Mouse (Mus musculus): ENCODE measurements around the gene Tnfrsf11a.
"Not testable (repeated sequence)": the region's sequence is repeated elsewhere in the genome, so short reads cannot be mapped to it uniquely, and the experiment has no call there.

Tnfrsf11a gene

GRCm38 (mm10) chr1:105786731-105787357 lies 6.3 kb downstream of the Tnfrsf11a start:
- no peak for DNase-seq

DNA sequence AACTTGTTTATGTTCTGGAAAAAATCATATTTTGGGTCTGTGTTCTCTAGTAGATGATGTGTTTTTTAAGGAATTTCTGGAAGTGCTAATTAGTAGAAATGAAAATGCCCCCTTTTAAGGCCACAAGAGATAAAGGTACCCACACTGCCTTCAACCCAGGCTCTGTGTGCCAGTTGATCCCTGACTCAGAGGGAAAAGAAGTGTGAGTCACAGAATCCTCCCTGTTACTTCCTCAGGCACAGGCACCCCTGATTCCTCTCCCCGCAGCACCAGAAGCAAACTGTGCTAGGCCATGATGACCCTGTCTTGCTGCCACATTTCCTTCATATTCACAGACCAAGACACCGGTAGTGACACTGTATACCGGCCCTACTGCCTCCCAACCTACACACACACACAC lies 9.6 kb downstream of the Tnfrsf11a start:
- DNase-seq: no peak

DNA sequence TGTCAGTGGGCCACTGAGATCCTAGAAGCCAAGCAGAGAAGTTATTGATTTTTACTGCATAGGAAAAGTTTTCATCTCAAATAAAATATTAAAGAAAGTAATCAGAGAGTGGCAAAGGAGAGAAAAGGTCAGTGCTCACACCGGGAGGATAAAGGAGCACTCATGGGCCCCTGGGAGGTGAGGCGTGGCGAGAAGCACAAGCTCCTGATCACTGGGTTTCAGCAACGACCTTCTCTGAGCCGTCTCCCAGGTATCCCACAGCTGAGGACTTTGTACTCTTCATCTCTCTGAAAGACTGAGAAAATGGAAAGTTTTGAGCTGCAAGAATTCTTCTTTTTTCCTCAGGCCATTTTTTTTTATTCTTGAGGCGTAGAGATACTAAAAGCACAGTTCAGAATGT lies 14.2 kb downstream of the Tnfrsf11a start:
- DNase-seq: no peak

DNA sequence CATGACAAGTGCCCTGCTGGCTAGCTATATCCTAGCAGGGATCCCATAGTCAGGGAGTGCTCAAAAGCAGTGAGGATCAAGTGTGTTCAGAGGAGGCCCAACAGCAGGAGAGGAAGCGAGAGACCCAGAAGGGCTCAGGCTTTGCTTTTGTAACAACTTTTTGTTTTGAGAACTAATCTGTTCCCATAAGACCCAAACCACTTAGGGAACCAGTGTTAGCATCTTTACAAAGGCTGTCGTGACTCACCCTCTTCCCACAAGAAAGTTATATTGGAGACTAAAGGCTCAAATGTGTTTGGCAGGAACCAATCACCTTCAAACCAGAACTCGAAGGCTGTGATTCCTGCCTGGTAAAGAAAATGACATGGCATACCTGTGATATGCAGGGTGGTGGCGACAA lies 15.2 kb downstream of the Tnfrsf11a start:
- DNase-seq: no peak

- DNase-seq: no peak
Measured at GRCm38 (mm10) chr1:105800570-105800969, 20.1 kb downstream of the Tnfrsf11a start.

- no peak for DNase-seq
Measured at GRCm38 (mm10) chr1:105801252-105801651, 20.7 kb downstream of the Tnfrsf11a start.

GRCm38 (mm10) chr1:105802941-105803340 lies 22.4 kb downstream of the Tnfrsf11a start:
- DNase-seq: no peak

GRCm38 (mm10) chr1:105804285-105804684 lies 23.8 kb downstream of the Tnfrsf11a start:
- DNase-seq: no peak

DNA sequence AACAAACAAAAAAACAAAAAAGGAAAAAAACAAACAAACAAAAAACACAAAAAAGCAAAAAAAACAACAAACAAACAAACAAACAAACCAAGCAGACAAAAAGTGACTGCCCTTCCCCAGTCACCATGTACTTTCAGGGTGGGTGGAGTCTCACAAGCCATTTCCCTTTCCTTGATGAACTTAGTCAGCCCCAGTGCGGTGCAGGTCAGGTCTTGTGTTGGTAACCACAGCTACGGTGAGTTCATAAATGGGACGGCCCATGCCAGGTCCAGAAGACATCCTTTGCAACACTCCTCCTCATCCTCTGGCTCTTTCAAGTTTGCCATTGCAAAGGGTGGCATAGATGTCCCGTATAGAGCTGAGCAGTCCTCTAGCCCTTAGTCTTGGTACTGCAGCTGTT lies 25.0 kb downstream of the Tnfrsf11a start:
- no peak for DNase-seq

- no peak for DNase-seq
Measured at GRCm38 (mm10) chr1:105807028-105807722, 26.7 kb downstream of the Tnfrsf11a start.

DNA sequence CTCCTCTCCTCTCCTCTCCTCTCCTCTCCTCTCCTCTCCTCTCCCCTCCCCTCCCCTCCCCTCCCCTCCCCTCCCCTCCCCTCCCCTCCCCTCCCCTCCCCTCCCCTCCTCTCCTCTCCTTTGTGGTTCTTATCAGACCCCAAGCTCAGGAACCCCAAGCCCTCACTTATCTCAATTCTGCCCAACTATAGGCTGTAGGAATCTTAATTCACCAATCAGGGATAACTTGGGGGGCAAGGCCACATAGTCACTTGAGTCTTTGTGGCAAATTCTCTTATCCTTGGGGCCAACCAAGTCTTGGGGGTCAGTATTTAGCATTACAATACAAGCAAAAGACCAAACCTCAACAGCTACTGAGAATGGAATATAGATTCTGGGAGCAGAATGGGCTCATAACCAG lies 31.5 kb downstream of the Tnfrsf11a start:
- not testable (repeated sequence) for DNase-seq

GRCm38 (mm10) chr1:105812960-105813708 lies 32.6 kb downstream of the Tnfrsf11a start:
- no peak for DNase-seq

DNA sequence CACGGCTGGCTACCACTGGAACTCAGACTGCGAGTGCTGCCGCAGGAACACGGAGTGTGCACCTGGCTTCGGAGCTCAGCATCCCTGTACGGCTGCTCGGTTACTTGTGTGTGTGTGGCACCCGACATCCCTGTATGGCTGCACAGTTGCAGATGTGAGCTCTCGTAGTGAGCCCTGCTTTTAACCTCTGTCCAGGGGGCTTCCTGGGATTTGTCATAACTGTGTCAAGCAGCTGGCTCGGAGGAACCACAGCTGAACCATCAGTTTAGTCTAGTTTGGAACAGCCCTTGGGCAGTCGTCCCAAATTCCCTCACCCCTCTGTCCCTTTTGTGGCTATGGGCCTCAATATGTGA lies 33.2 kb downstream of the Tnfrsf11a start:
- DNase-seq: no peak

- DNase-seq: no peak
Measured at GRCm38 (mm10) chr1:105814402-105815270, 34.1 kb downstream of the Tnfrsf11a start.

DNA sequence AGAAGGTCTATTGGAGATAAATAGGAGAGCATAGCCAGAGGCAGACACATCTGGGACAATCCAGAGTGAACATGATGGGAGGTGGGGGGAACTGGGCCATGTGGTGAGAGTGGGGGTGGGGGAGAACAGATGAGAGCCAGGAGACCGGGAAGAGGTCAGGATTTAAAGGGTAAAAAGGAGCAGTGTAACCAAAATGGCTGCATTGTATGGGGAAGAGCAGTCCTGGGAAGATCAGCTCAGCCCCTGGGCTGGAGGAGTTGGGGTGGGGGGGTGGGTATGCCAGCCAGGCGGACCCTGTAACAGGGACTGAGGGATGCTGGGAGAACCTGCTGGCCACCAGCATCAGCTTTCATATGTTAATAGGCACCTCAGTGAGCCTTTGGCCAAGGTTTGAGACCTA lies 34.8 kb downstream of the Tnfrsf11a start:
- no peak for DNase-seq

DNA sequence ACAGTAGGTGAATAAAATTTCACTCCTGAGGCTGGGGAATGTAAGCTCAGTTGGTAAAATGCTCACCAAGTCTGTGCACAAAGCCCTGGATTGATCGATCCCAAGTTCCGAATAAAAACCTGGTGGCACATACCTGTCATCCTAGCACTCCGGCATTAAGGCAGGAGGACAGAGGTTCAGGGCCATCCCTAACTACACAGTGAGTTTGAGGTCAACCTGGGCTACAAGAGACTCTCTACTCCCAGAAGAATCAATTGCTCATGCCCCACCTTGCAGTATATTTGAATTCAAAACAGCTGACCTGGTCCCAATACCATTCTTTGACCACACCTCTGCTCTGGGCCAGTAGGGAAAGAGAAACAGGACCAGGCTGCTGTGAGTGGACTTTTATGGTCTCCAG lies 35.2 kb downstream of the Tnfrsf11a start:
- DNase-seq: no peak

GRCm38 (mm10) chr1:105819031-105819430 lies 38.5 kb downstream of the Tnfrsf11a start:
- no peak for DNase-seq

DNA sequence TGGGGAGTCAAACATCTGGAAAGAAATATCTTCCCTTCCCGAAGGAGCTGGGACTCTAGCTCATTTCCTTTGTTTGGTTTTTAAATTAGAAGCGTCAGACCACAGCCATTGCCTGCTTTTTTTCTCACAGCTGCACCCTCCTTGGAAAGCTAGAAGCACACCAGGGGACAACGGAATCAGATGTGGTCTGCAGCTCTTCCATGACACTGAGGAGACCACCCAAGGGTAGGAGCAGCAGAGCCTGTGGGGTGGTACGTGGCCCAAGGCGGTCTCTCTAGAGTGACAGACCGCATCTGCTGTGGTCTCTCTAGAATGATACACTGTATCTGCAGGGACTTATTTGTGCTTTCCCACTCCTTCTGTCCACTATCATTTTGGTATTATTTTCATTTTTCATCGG lies 39.2 kb downstream of the Tnfrsf11a start:
- DNase-seq: no peak

DNA sequence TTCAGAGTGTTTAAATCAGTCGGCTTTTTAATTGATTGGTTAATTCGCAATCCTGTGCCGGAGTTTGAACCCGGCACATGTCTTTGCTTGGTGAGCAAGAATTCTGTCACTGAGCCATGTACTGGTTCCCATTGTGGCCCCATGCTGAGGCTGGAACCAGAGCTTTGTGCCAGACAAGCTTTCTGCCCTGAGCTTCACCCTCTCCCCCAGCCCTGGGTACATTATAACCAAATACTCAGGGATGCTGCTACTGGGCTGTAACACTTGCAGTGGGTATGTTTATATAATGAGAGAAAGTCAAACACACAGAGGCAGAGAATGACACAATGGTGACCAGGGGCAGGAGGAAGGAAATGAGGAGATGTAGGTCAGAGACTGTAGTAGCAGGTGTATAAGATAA lies 43.8 kb downstream of the Tnfrsf11a start:
- no peak for DNase-seq

DNA sequence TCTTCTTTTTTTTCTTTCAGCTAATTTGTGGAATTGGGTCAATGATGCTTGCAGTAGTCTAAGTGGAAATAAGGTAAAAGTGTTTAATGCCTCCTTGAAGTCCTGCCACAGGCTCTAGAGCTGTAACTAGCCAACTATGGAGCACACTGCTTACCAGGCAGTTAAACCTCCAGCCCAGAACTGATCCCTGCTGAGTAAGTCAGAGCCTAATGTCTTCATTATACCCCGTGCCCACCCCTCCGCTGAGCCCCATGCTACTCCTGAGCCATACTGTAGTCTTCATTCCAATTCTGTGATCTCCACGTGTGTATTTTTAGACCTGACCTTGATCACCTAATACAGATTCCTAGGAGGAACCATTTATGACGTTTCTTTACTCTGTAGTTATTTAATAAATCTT lies 44.5 kb downstream of the Tnfrsf11a start:
- no peak for DNase-seq

DNA sequence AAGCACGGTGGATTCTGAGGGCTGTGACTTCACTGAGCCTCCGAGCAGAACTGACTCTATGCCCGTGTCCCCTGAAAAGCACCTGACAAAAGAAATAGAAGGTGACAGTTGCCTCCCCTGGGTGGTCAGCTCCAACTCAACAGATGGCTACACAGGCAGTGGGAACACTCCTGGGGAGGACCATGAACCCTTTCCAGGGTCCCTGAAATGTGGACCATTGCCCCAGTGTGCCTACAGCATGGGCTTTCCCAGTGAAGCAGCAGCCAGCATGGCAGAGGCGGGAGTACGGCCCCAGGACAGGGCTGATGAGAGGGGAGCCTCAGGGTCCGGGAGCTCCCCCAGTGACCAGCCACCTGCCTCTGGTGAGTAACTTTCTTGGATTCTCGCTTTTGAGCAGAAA lies 46.9 kb downstream of the Tnfrsf11a start:
- DNase-seq: no peak

DNA sequence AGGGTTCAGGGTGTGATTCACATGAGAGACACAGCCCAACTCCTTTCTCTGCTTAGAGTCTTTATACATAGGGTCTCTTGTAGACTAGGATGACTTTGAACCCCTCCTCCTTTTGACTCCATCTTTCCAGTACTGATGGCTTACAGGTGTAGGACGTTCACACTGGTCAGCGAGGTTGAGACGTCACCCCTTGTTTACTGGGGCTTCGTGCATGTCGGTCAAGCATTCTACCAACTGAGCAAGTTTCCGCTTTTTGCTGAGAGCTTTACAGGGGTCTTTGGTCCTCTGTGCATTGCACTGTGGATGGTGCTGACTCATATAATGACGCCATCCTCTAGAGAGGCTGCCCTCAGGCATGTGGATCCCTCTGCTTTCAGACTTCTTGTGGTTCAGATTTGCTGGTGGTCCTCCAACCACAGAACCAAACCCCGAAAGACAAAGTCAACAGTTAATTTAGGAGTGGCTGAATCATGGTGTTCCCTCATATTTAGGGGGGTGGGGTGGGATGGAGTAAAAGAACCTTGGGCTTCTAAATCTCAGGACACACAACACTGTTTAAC lies 47.3 kb downstream of the Tnfrsf11a start:
- DNase-seq: no peak

DNA sequence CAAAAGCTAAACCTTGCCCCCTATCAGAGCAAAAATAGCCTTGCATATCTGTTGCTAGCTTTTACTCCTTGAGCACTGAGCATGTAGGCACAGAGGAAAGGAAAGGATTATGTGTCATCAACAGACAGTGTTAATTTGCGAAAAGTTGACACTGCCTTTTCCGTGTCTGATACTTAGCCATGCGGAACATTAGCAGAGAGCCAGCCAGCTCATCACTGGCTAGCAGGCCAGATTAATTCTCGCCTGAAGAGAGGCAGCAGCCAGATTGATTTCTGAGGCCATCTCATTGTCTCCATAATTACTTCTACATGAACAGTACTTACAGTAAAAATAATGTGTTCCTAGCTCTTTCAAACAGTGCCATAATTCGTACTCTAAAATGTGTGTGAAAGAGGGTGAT lies 48.7 kb downstream of the Tnfrsf11a start:
- no peak for DNase-seq
